Mouse (Mus musculus) neural tube, embryonic 15.5 days (tissue): ENCODE measurements at regions not wholly inside any gene's neighbourhood (a gene's known extent, or its start where the extent isn't known, plus 50 kb on each side); places are given as distances from the start of the nearest gene placed in this dataset.

Experiments used
- ATAC-seq: fragments of 200-750 bp; cut with Nextera tagmentation; 2 replicates; pipeline ENCODE4 v1.8.0; 2017; ENCODE audit warnings: mild to moderate bottlenecking, moderate TSS enrichment, moderate library complexity; ENCODE audit not compliant: low FRiP score
- H3K27ac ChIP-seq: fragments of 300-500 bp; sonication (generic); replicated peaks from 2 replicates; pipeline ENCODE4 v1.5.1; 2015; ENCODE audit warnings: mild to moderate bottlenecking, inconsistent platforms
- H3K27me3 ChIP-seq: fragments of 300-500 bp; sonication (generic); replicated peaks from 2 replicates; pipeline ENCODE4 v1.6.1; 2015; ENCODE audit warnings: inconsistent platforms
- H3K36me3 ChIP-seq: fragments of 300-500 bp; sonication (generic); 2 replicates; pipeline ENCODE4 v1.6.1; 2015; ENCODE audit warnings: inconsistent platforms
- H3K4me1 ChIP-seq: fragments of 300-500 bp; sonication (generic); 2 replicates; pipeline ENCODE4 v1.6.1; 2015; ENCODE audit warnings: inconsistent platforms
- H3K4me2 ChIP-seq: fragments of 300-500 bp; sonication (generic); 2 replicates; pipeline ENCODE4 v1.6.1; 2015; ENCODE audit warnings: inconsistent platforms, mild to moderate bottlenecking, moderate library complexity
- H3K4me3 ChIP-seq: fragments of 300-500 bp; sonication (generic); replicated peaks from 2 replicates; pipeline ENCODE4 v1.5.1; 2015; ENCODE audit warnings: mild to moderate bottlenecking, inconsistent platforms
- H3K9ac ChIP-seq: fragments of 300-500 bp; sonication (generic); replicated peaks from 2 replicates; pipeline ENCODE4 v1.6.1; 2015; ENCODE audit warnings: mild to moderate bottlenecking, inconsistent platforms
- H3K9me3 ChIP-seq: fragments of 300-500 bp; sonication (generic); replicated peaks from 2 replicates; pipeline ENCODE4 v1.6.1; 2016; ENCODE audit warnings: inconsistent platforms
- WGBS: fragments of 180-500 bp; shearing (Covaris S2); methylation state at CpG from one replicate; pipeline ENCODE4 v1.1.7; 2015; ENCODE audit warnings: mixed read lengths; 5-methylcytosine and 5-hydroxymethylcytosine counted together

DNA sequence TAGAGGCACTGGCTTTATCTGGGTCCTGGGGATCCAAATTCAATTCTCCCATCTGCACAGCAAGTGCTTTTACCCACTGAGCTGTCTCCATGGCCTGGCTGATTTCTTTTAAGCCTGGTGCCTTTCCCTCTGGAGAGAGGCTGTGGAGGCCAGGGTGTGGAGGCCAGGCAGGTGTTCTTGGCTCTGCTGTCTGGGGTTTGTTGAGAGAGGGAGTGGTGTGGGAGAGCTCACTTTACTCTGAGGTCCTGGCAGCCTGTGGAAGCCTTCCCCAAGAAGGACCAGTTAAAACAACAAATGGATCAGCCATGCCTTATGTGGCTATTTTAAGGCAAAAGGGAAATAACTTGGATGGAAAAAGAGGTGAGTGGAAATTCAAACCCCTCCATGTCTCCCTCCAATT, 86.5 kb downstream of the Rpl14 start:
- no peak for ATAC-seq
- Histone ChIP-seq H3K27me3 (no peaks in the 10 kb centered on the region), H3K4me2 (no peak overlapping the region), H3K4me3 (no peak overlapping the region), H3K36me3 (no peaks in the 10 kb centered on the region), H3K4me1 (peaks cover 14% of the 10 kb centered on the region), H3K27ac (0 out of 2 replicates have a peak overlapping the region, but pooled peaks have one; percentile 37), H3K9ac (no peak overlapping the region), H3K9me3 (no peaks in the 10 kb centered on the region)

DNA sequence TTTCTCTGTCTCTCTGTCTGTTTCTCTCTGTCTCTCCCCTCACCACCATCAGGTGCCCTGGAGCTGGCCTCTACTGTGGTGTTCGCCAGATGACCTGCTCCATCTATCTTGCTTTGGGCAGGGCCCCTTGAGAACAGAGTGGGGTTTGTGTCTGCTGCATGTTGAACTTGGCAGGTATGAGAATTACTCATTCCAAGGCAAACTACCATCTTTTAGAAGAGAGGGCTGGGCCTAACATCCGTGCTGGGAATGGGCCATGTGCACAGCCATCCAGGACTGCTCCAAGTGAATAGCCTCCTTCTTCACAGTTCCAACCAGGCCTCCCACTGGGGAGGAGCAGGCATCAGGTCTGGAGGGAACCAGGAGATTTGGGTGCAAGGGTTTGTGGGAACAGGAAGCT, 87.3 kb downstream of the Rpl14 start:
- H3K9me3 ChIP-seq, result no peaks in the 10 kb centered on the region
- no peak for ATAC-seq
- H3K4me2 ChIP-seq, result no peak overlapping the region
- 75% methylated on average over 2 of the region's 2 CpGs for WGBS
- no peaks in the 10 kb centered on the region for H3K36me3 ChIP-seq
- no peak overlapping the region for H3K4me3 ChIP-seq
- H3K9ac ChIP-seq, result no peak overlapping the region
- peaks cover 6% of the 10 kb centered on the region; the same call in 1 of the 2 replicates for H3K4me1 ChIP-seq
- no peak overlapping the region for H3K27ac ChIP-seq
- H3K27me3 ChIP-seq, result no peaks in the 10 kb centered on the region

DNA sequence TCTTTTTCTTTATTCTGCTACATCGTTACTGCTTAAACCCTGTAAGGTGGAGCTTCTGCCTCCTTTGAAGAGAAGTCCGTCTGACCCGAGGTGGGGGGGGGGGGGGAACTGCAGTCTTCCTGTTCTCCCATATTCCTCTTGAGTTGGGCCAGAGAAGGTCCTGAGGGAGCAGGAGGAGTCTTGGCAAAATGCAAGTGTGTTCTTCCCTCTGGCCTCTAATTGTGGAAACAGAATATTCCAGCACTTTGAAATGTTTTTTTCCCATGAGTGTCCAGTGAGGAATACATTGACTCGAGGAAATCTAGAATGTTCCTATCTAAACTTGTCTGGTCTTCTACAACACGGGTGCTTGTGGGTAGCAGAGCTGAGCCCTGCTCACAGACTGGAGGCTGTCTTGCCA, 90.0 kb downstream of the Rpl14 start:
- Histone ChIP-seq H3K36me3 (no peaks in the 10 kb centered on the region), H3K4me2 (no peak overlapping the region), H3K4me1 (0 out of 2 replicates have a peak, but pooled peaks cover 2% of the 10 kb centered on the region), H3K27me3 (no peaks in the 10 kb centered on the region), H3K9me3 (no peaks in the 10 kb centered on the region), H3K27ac (no peak overlapping the region), H3K4me3 (no peak overlapping the region), H3K9ac (no peak overlapping the region)
- WGBS, result 67% methylated on average over 5 of the region's 5 CpGs
- no peak for ATAC-seq

DNA sequence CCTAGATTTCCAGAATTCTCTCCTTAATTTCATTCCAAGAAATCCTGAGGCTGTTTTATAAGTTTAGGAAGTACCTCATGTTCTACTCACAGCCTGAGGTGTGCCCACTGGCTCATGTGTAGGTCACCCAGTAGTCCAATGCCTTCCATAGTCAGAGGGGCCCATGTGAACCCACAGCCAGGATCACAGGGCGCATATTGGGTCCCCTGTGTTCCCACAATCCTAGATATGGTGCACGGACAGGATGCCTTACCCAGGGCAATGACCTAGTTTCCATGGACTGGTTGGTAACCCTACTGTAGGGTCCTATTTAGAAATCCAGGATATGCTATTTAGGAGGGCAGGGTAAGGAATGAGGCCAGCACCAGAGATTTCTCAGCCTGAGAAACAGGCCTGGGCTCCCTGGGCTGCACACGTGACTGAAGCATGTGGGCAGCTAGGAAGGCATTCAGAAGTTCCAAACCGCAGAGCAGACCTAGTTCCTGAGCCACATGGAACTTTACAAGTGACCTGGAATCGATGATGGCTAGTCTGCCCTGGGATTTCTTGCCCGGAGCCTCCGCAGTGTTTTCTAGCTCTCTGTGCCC, 90.5 kb downstream of the Rpl14 start:
- Histone ChIP-seq H3K4me1 (0 out of 2 replicates have a peak, but pooled peaks cover 2% of the 10 kb centered on the region), H3K9ac (no peak overlapping the region), H3K27me3 (no peaks in the 10 kb centered on the region), H3K4me3 (no peak overlapping the region), H3K9me3 (no peaks in the 10 kb centered on the region), H3K27ac (no peak overlapping the region), H3K36me3 (no peaks in the 10 kb centered on the region), H3K4me2 (no peak overlapping the region)
- 93% methylated on average over 7 of the region's 7 CpGs for WGBS
- ATAC-seq, result no peak

DNA sequence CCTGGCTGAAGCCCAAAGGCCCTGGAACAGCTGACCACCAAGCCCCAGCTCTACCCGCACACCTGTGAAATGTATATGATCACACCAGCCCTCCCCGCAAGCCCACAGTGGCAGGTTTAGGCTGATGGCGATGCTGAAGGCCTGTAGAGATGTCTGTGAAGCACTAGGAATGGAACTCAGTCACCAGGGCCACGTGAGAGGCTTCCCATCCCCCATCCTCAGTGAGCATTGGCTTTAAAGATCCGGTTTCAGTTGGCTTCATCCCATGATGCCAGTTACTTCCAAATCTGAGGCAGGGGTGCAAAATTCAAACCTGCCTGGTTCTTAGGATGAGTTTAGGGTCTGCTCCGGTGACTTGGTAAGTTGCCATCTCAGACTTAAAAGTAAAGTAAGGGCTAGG, 91.9 kb downstream of the Rpl14 start:
- WGBS, result 67% methylated on average over 6 of the region's 6 CpGs
- no peaks in the 10 kb centered on the region for H3K27me3 ChIP-seq
- H3K9ac ChIP-seq, result no peak overlapping the region
- H3K4me1 ChIP-seq, result no peaks in the 10 kb centered on the region
- no peak overlapping the region for H3K4me3 ChIP-seq
- ATAC-seq, result no peak
- no peaks in the 10 kb centered on the region for H3K36me3 ChIP-seq
- H3K4me2 ChIP-seq, result no peak overlapping the region
- no peaks in the 10 kb centered on the region for H3K9me3 ChIP-seq
- no peak overlapping the region for H3K27ac ChIP-seq

DNA sequence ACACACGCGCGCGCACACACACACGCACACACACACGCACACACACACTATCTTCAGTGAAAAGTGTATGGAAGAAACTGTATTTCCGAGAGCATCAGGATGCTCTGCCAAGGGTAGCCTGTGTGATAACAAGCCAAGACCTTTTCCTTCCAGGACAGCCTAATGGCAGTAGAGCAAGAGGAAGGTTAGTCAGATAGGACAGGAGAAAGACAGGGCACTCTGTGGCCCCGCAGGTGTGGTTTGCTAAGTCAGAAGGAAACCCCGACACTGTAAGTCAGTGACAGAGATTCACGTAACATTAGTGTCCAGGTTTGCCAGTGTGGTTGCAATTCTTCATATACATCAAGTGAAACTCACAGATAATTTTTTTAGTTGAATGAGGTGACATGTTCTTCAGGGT, 92.8 kb downstream of the Rpl14 start:
- no peaks in the 10 kb centered on the region for H3K36me3 ChIP-seq

DNA sequence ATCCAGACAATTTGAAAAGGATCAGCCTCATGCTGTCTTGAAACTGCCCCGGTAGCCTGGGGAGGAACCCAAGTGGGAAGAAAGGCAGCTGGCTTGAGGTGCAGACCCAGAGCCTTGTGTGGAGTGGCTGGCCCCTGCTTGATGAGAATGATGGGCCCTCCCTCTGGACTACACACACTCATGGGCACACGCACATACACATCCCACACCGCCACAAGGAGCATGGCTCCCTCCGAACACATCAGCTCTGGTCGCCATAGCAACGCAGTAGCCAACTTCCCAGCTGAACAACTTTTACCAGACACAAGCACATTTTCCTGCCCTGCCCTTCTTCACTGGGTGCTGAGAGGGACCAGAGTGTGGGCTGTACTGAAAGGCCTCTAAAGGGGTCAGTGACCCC, 101.2 kb downstream of the Rpl14 start:
- Histone ChIP-seq H3K36me3 (no peaks in the 10 kb centered on the region), H3K4me1 (peaks cover 31% of the 10 kb centered on the region), H3K27me3 (no peaks in the 10 kb centered on the region; the same call in 1 of the 2 replicates), H3K27ac (no peak overlapping the region), H3K9me3 (no peaks in the 10 kb centered on the region), H3K4me3 (no peak overlapping the region), H3K9ac (no peak overlapping the region), H3K4me2 (no peak overlapping the region)
- ATAC-seq, result peak; percentile 69
- WGBS, result 17% methylated on average over 6 of the region's 6 CpGs

More for the DNA sequence above, 92.8 kb downstream of the Rpl14 start:
- Histone ChIP-seq H3K4me1 (no peaks in the 10 kb centered on the region), H3K9ac (no peak overlapping the region), H3K27ac (no peak overlapping the region), H3K4me2 (no peak overlapping the region), H3K9me3 (no peaks in the 10 kb centered on the region), H3K4me3 (no peak overlapping the region), H3K27me3 (no peaks in the 10 kb centered on the region)
- ATAC-seq, result no peak
- 97% methylated on average over 10 of the region's 10 CpGs for WGBS

DNA sequence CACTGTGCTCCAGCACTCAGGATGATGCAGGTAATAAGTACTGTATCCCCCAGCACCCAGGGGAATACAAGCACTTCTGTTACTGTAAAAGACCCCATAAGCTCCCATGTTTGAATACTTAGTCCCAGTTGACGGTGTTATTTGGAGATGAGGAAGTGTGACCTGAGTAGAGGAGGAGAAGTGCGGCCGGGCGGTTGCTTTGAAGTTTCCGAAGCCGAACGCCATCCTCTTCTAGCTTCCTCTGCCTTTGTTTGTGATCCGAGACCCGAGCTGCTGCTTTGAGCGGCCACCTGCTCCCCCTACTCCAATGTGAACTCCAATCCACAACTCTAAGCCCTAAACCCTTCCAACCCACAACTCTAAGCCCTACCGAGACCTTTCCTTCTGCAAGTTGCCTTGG, 103.6 kb downstream of the Rpl14 start:
- Histone ChIP-seq H3K36me3 (no peaks in the 10 kb centered on the region), H3K4me2 (peak overlapping the region; percentile 62), H3K27me3 (no peaks in the 10 kb centered on the region; the same call in 1 of the 2 replicates), H3K9me3 (no peaks in the 10 kb centered on the region), H3K9ac (no peak overlapping the region), H3K27ac (no peak overlapping the region), H3K4me1 (peaks cover 31% of the 10 kb centered on the region), H3K4me3 (no peak overlapping the region)
- under 1% methylated on average over 11 of the region's 11 CpGs for WGBS
- no peak for ATAC-seq

DNA sequence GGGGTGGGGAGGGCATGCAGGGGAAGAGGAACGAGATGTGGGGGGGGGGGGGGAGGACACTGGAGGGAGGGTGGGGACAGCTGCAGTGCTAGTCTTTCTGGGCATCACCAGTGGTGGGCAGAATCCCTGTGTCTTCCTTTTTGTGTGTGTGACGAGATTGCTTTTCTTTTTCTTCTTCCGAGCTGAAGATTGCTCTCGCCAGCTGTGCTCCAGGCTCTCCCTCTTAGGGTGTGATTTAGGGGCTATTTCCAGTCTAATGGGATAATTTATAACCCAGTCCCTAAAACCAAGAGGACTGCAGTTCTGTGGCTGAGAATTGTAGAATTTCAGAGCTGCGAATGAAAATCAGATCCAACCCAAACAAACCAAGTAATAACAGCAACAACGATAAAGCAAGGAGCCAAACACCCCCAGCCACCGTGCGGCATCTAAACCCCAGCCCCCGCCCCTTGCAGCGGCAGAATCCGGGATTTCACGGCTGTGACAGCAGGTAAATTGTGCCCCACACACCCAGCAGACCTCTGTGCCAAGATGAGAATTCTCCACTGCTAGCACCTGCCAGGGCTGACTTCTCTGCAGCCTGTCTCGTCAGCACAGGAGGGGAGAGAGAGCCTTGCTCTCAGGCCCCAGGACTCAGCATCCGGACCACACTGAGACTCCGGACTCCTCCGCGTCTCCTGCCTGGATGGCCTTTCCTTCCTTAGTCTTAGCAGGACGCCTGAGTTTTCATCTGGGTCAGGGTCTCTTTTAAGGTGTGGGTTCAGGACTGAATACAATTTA, 104.3 kb downstream of the Rpl14 start:
- no peaks in the 10 kb centered on the region; the same call in 1 of the 2 replicates for H3K27me3 ChIP-seq
- peak; percentile 17; the same call in 1 of the 2 replicates for ATAC-seq

DNA sequence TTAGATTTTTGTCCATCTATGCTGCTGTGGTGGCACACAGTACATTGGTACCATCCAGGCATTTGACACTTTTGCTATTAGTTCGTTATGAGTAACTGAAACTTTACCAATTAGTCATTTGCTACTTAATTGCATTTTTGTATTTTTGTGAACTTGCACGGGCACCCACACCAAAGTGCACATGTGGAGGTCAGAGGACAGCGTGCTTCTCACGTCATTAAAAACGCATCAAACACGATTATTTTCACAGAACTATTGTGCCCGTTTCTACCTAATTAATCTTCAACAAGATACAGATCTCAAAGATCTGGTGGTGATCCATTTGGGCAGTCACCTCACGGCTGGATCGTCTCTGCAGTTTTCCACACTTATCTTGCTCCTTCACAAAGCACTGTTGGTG, 105.1 kb downstream of the Rpl14 start:
- Histone ChIP-seq H3K9me3 (no peaks in the 10 kb centered on the region), H3K4me1 (peaks cover 34% of the 10 kb centered on the region), H3K4me3 (no peak overlapping the region), H3K27ac (no peak overlapping the region), H3K36me3 (no peaks in the 10 kb centered on the region), H3K9ac (no peak overlapping the region), H3K27me3 (no peaks in the 10 kb centered on the region; the same call in 1 of the 2 replicates), H3K4me2 (no peak overlapping the region)
- ATAC-seq, result no peak
- 11% methylated on average over 9 of the region's 9 CpGs for WGBS

More for the DNA sequence above, 104.3 kb downstream of the Rpl14 start:
- Histone ChIP-seq H3K9me3 (no peaks in the 10 kb centered on the region), H3K4me2 (peak overlapping the region; percentile 62), H3K9ac (peak overlapping the region; percentile 47), H3K4me1 (peaks cover 31% of the 10 kb centered on the region), H3K27ac (peak overlapping the region; percentile 58; the same call in 1 of the 2 replicates), H3K4me3 (peak overlapping the region; percentile 33), H3K36me3 (no peaks in the 10 kb centered on the region)
- WGBS, result under 1% methylated on average over 18 of the region's 18 CpGs

DNA sequence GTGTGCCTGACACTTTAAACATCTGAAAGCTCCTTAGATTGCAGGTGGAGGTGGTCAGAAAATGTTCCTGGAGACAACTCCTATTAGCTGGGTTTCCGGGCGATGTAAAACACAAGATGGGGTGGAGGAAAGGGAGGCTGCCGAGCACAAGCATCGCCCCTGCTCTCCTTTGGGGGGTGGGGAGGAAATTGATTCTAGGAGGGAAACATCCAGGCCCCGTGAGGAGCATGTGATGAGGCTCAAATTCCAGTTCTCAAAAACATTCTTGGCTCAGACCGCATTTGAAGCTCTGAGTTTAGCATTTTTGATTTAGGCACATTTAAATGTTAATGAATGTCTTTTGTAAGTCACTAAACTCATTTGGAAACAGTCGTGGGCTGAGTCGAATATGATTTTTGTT, 105.5 kb downstream of the Rpl14 start:
- H3K36me3 ChIP-seq, result no peaks in the 10 kb centered on the region
- H3K9ac ChIP-seq, result no peak overlapping the region
- no peaks in the 10 kb centered on the region; the same call in 1 of the 2 replicates for H3K27me3 ChIP-seq
- H3K9me3 ChIP-seq, result no peaks in the 10 kb centered on the region
- 20% methylated on average over 8 of the region's 8 CpGs for WGBS
- H3K27ac ChIP-seq, result no peak overlapping the region
- H3K4me2 ChIP-seq, result no peak overlapping the region
- H3K4me3 ChIP-seq, result no peak overlapping the region
- peaks cover 36% of the 10 kb centered on the region for H3K4me1 ChIP-seq
- ATAC-seq, result no peak

DNA sequence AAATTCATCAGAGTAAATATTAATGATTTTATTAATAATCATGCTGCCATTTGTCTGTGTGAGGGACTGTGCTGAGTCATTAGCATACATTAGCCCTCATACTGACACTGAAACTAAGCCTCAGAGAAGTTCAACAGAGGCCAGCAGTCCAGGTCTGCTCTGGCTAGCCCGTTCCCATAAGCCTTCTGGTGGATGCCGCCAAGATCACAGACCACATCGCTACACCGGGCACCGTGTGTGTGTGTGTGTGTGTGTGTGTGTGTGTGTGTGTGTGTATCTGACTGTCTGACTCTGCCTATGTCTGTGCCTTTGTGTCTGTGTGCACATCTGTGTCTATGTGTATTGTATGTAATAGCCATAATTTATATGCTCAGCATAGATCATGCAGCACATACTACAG, 106.0 kb downstream of the Rpl14 start:
- no peak for ATAC-seq

More for the DNA sequence above, 106.0 kb downstream of the Rpl14 start:
- no peak overlapping the region for H3K4me2 ChIP-seq
- no peak overlapping the region for H3K27ac ChIP-seq
- H3K36me3 ChIP-seq, result no peaks in the 10 kb centered on the region
- H3K9me3 ChIP-seq, result no peaks in the 10 kb centered on the region
- H3K27me3 ChIP-seq, result no peaks in the 10 kb centered on the region; the same call in 1 of the 2 replicates
- WGBS, result 77% methylated on average over 5 of the region's 5 CpGs
- no peak overlapping the region for H3K4me3 ChIP-seq
- H3K4me1 ChIP-seq, result peaks cover 34% of the 10 kb centered on the region
- H3K9ac ChIP-seq, result no peak overlapping the region
